Mouse (Mus musculus): ENCODE measurements around the gene Fis1.

Fis1 gene

DNA sequence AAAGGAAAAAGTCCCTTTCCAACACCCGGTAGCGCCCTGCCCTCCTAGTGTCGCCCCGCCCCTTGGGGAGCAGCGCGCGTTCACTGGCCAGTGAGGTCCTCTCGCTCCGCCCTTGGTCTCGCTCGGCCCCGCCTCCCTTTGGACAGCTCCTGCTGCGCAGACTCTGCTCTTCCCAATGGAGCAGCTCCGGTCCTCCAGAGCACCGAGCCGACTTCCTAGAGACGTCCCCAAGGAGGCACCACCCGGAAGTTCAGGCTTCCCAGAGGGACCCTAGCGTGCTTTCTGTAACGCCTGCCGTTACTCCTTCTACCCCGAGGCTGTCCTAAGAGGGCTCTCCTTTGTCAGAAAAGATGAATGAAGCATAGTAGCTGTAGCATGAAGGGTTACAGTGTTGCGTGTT is at the start of gene Fis1:
Fis1 (plus strand) TSS at position 261 of the 400 bp plus-strand sequence.
- in situ Hi-C loops (cut with MboI; ENCODE audit: low sequenced_read_pairs) = no loop called here

DNA sequence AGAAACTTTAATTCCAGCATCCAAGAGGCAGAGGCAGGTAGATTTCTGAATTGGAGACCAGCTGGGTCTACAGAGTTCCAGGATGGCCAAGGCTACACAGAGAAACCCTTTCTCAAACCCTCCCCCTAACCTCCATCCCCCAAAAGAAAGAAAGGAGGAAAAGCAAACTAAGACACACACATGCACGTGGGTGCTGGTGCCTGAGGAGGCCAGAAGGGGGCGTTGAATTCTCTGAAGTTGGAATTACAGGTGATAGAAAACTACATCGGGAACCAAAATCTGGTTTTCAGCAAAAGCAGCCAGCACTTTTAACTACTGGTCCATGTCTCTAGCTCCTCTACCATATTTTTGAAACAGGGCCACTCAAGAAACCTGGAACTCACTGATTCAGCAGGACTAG is 48.5 kb upstream of the Fis1 start:
- in situ Hi-C loops (cut with MboI; ENCODE audit: low sequenced_read_pairs) = no loop called here

DNA sequence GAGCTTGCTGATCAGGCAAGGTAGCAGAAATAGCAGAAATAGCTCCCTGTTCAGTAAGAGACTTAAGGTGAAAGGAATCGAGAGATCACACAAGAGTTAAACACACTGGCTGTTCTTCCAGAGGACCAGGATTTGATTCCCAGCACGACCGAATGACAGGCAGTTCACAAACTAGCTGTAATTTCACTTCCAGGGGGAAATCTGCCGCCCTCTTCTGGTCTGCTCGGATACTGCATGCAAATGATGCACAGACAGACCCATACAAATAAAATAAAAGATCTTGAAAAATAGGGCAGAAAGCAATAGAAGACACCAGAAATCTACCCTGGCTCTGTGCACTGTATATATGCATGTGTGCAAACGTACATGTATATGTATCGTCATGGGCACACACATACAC is 47.4 kb upstream of the Fis1 start:
- in situ Hi-C loops (cut with MboI; ENCODE audit: low sequenced_read_pairs) = no loop called here

DNA sequence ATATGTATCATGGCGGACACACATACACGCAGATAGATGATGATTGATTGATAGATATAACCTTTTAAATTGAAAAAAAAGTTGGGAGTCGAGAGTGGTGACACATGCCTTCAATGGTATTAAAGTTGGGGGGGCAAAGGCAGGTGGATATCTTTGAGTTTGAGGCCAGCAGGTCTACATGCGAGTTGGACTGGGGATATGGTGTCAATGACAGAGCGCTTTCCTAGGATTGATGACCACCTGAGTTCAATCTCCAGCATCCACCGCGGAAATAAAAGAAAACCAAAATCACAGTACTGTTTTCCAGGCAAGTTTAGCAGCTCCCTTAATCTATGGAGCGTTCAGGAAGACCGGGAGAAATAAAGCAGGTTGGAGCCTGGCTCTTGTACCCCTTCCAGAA is 45.5 kb upstream of the Fis1 start:
- in situ Hi-C loops (cut with MboI; ENCODE audit: low sequenced_read_pairs) = no loop called here

DNA sequence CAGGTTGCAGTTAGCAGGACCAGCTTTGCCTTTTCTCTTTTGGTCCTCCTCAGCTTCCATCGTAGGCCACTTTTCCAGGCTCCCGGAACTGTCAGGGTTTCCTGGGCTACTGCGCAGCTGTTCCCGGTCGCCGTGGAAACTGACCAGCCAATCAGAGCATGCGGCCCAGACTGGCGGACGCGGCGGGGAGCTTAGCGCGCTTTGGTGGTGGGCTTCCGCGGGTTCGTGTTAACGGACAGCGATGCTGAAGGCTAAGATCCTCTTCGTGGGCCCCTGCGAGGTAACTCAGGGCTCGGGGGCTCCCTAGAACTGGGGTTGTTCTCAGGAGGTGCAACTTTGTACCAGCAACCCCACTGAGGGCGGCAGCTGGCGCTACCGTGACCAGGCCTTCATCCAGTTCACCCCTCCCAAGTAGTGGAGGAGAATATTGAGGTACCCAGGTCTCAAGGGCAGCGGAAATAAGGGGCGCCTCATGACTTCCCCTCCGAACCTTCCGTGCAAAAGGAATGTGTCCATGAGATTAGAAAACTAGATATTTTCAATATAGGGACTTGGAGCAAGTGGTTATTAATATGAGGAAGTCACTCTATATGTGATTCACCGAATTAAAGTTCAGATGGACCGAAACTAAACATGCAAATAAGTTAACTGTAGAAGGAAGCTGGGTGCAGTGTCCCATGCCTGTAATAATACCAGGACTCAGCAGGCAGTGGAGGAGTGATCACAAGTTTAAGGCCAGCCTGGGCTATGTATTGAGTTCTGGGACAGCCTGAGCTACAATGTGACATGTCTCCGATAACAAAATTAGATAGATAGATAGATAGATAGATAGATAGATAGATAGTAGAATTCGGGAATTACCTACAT is 44.9 kb upstream of the Fis1 start, which contains the start of gene Ift22:
Ift22 (plus strand) TSS at position 160 of the 867 bp plus-strand sequence.
- in situ Hi-C loops (cut with MboI; ENCODE audit: low sequenced_read_pairs) = no loop called here

DNA sequence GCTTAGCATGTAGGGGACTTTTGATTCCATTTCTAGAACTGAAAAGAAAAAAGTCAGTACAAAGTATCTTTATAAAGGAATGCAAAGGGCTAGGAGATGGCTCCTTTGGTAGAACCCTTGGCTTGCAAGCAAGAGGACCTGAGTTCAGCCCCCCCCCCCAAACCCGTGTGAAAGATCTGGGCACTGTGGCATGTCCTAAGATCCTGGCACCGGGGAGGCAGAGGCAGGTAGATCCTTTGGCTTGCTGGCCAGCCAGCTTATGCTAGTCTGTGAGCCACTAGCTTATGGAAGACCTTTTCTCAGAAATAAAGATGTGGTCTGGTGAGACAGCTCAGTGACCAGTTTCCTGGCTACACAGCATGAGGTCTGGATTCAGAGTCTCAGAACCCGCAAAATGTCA is 38.9 kb upstream of the Fis1 start:
- in situ Hi-C loops (cut with MboI; ENCODE audit: low sequenced_read_pairs) = no loop called here

DNA sequence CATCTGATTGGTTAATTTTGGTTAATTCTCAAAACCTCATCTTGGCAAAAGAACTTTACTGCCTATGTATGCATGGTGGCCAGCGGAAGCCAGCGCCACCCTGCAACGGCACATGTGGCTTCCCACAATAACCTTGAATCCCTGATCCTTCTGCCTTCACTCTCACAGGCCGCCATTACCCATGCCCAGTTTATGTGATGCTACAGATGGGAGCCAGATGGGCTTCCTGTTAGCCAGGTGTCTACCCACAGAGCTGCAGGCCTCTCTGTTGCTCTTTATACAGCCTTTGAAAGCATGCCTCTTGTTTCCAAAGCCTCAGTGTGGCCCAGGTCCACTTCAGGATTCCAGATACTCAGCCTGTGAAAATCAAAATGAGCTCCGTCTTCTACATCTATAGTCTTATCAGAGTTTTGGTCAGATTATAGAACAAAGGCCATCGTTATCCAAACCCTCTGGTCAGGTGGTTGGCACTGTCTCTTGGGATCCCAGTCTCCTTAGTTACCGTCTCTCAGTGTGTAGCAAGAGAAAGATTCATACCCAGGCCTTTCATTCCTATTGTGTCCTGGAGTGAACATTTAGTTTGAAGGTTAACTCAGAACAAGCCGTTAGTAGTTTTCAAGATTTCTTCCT is 35.3 kb upstream of the Fis1 start:
- in situ Hi-C loops (cut with MboI; ENCODE audit: low sequenced_read_pairs) = no loop called here

DNA sequence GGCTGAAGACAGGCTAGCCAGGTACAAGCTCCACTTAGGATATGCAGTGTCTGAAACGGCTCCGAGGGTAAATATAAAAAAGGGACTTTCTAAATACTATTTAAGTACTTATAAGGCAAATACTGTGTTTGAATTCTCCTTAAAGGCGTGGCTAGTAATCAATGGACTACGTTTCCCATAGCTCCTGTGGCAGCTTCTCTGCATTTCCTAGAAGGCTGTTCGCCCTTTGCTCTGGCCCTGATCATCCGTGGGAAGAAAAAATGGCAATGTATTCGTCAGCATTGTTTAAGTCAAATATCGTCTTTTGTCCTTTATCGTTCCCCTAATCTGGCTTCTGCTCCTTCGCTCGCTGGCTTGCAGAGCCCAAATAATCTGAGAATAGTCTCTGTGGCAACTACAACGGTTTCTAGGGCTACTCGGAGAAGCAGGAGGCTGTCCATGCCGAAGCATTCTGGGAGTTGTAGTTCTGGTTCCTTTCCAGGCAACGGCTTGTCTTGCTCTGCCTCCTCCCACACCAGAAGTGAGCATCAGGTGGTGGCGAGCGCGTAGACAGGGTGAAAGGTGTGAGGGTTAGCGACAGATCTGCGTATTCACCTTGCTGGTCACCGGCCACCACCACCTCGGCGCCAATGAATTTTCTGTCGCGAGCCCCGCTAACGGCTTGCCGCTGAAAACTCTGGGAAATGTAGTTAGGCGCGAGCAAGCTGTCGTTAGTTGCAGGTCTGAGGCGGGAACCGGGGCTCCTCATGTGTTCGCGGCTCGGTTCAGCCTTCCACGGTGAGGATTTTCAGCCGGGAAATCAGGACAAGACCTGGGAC is 34.2 kb upstream of the Fis1 start:
- in situ Hi-C loops (cut with MboI; ENCODE audit: low sequenced_read_pairs) = no loop called here

DNA sequence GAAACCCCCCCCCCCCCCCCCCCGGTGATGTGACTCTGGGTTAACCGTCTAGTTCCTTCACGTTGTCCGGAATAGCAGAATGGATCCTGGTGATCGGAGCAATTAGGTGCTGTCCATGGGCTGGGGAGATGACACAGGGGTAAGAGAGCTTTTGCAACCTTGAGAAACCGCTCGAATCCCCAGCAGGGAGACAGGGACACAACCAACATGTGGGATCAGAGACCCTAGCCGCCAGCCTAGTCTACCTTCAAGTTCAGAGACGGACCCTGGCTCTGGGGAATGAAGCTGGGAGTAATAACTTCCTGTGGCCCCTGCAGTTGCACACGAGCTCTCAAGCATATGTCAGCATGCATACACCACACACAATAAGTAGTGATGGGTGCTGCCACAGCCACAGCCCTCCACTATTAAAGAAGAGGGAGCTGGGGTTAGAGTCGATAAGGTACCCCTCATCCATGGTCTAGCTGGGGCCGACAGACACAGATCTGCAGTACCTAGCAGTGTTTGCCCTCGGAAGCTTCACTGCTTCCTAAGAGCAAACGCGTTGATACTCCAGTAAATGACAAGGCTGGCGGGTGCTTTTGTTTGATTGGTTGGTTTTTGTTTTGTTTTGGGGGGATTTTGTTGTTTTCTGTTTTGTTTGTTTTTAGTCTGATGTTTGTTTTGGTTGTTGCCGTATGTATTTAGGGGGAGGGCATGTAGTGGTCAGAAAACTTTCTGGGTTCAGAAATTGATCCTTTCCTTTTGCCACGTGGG is 33.4 kb upstream of the Fis1 start:
- in situ Hi-C loops (cut with MboI; ENCODE audit: low sequenced_read_pairs) = loop anchor here (10.0 kb wide), 1 partner anchor 185 kb away; no protein-coding TSS in a partner anchor

DNA sequence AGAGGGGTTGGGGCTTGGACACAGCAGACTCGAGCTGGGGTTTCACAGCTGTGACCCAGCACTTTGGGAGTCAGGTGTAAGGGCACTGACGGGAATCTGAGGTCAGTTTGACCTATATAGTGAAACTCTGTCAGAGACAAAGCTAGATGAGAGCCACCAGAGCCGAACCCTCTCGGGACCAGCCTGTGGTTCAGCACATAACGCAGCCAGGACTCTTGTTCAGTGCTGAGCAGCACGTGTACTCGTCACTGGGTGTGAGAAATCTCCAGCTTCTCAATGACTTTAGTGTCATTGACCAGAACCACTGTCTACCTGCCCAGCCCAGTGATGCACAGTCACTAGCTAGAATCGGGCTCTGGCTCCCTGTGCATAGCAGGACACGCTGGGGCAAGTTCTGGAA is 30.2 kb upstream of the Fis1 start:
- in situ Hi-C loops (cut with MboI; ENCODE audit: low sequenced_read_pairs) = loop anchor here (10.0 kb wide), 1 partner anchor 182 kb away; no protein-coding TSS in a partner anchor

DNA sequence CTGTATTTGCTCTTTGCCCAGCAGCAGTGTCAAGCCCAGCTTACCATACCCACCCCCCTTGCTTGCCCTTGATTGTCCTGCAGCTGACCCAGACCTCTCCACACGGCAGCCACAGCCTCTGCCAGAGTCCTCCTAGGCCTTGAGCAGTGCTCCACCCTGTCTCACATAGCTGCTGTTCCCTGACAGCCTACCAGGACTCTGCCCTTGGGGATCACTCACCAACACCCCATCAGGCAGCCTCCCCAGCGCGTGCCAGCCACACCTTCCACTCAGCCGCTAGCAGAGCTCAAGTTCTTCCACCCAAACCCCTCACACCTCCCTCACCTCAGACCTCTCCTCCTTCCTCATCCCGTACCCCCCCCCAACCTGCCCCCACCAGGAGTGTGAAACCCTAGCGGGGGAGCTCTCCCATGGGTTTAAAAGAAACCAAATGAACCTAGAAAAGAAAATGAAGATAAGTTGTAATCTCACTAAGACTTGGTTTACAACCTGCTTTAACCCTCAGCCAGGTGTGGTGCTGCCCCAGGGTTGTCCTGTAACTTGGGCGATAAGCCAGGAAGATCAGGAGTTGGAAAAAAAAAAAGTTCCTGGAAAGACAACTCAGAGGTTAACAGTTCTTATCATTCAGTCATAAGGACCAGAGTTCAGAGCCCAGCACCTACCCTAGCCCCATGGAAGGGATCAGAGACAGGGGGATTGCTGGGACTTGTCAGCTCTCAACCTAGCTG is 29.2 kb upstream of the Fis1 start:
- in situ Hi-C loops (cut with MboI; ENCODE audit: low sequenced_read_pairs) = loop anchor here (10.0 kb wide), 1 partner anchor 181 kb away; no protein-coding TSS in a partner anchor

DNA sequence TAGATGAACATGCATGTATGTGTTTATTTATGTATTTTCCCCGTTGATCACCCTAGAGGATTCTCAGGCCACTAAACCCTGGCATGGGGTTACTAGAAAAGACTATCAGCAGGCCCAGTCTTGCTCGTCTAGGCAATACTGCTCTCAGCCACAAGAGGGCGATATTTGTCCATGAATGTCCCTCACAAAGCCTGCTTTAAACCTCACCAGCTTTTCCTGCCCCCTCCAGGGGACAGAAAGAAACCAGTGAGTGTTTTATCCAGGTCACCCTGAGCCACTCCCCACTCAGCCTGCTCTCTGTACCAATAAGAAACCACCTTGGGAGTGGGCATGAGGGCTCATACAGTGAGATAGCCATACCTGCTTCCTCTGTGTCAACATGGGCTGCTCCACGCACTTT is 24.0 kb upstream of the Fis1 start:
- in situ Hi-C loops (cut with MboI; ENCODE audit: low sequenced_read_pairs) = loop anchor here (10.0 kb wide), 1 partner anchor 176 kb away; no protein-coding TSS in a partner anchor

DNA sequence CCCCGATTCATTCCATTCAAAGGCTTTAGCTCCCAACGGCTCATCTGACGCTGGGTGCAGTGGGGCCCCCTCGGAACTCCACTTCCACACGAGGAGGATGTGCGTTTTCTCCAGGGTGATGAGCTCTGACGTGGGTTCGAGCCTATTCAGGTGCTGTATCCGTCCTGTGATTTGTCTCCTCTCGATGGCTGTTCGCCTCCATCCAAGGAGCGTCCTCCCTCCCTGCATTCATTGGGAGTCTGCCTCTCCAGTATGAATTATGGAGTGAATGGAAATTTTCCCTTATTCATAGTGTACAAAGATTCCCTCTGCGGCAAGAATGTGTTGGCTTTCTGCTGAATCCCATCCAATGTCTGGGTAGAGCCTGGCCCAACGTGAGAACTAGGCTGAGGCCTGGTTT is 21.2 kb upstream of the Fis1 start:
- in situ Hi-C loops (cut with MboI; ENCODE audit: low sequenced_read_pairs) = no loop called here

DNA sequence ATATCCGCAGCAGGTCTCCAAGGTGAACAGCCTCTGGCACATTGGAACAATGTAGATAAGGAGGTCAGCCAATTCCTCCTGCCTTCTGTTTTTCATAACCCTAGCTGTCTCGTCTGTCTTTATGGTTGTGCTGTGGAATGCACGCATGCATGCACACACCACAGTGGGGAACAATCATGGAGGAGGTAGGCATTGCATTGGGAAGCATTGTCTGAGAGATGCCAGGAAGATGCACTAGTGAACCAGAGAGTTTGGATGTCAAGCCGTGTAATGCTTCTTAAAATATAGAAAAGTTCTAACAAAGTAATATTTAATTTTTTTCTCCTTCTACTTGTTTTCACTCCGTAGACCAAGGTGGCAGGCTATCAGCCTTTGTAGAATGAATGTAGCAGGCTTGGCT is 20.1 kb upstream of the Fis1 start:
- in situ Hi-C loops (cut with MboI; ENCODE audit: low sequenced_read_pairs) = no loop called here

DNA sequence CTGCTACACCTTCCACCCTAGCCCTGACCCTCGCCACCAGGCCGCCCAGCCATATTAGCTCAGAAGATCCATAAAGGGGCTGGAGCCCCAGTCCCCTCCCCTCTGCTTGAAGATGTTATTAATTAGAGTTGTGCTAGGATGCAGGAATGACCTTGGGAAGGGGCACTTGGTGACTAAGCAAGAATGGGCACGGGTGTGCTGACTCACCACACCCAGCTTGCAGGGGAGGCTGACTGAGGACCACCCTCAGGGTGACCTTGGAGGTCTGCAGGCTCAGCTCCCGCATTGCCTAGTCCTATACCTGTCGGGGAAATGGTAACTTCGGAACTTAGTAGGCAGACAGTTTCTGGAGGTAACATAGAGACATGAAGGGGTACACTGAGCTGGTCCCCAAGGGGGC is 19.1 kb upstream of the Fis1 start:
- in situ Hi-C loops (cut with MboI; ENCODE audit: low sequenced_read_pairs) = no loop called here

DNA sequence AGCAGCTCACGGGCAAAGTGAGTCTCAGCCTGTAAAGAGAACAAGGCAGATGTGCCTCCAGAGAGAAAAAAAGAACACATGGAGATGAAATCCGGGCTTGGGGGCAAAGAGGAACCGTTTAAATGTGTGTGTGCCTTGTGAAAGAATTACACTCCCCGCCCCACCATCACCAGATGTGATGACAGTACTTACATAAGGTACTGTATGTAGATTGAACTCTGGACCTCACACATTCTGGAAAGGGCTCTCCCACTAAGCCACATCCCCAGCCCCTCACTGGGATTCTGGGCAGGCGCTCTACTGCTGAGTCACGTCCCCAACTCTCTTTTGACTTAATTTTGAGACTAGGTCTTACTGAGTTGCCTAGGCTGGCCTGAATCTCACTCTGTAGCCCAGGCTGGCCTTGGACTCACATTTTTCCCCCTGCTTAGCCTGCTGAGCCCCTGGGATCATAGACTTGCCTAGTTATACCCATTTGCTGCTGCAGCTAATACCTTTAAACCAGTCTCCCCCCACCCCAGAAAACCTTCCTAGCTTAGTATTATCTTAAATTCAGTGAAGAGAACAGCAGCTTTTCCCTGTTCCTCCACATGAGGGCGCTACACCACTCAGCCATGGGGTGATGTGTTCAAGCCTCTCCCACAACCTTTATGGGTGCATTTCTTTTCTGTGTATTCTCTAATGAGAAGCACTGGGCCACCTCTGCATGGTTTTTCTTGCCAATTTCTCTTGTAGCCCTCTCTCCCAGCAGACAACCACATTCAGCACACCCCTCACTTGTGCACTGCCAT is 17.0 kb upstream of the Fis1 start:
- in situ Hi-C loops (cut with MboI; ENCODE audit: low sequenced_read_pairs) = no loop called here

DNA sequence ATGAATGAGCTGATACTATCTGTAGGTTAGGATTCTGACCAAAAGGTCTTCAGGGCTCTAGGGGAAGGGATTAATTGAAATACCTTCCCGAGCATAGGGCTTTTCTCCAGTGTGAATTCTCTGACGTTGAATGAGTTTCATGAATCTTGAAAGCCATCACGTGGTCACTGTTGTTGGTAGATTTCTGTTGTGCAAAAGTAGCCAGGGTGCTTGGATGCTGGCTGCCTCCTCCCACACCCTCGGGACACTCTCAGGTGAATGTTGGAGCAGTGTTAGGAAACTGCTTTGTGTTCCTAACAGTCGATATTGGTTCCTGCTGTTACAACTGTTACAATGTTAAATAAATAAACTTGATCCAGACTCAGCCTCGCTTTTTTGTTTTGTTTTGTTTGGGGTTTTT is 16.3 kb upstream of the Fis1 start:
- in situ Hi-C loops (cut with MboI; ENCODE audit: low sequenced_read_pairs) = no loop called here

DNA sequence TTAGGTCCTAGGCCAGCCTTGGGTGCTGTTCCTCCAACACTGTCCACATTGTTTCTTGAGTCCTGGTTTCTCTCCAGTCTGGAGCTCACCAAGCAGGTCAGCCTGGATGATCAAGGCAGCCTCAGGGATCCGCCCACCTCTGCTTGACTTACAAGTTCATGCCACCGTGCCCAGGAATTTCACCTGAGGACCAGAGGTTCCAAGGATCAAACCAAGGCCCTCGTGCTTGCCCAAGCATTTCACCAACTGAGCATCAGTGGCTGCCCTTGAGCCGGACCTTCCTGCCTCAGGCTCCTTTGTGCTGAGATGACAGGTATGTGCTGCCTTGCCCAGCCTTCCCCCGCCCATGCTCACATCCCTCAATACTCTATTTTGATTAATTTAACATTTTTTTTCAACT is 15.5 kb upstream of the Fis1 start:
- in situ Hi-C loops (cut with MboI; ENCODE audit: low sequenced_read_pairs) = no loop called here

DNA sequence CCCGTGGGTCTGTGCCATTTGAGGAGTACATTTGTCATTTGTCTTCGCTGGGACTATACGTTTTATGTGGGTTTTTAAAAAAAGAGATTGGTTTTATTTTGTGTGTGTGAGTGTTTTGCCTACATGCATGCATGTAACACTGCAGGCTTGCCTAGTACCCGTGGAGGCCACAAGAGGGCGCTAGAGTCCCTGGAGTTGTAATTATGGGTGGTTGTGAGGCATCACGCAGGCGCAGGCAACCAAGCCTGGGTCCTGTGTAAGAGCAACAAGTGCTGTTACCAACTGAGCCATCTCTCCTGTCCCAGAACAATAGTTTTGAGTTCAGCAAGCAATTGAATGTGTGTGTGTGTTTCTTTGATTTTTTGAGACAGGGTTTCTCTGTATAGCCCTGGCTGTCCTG is 13.8 kb upstream of the Fis1 start:
- in situ Hi-C loops (cut with MboI; ENCODE audit: low sequenced_read_pairs) = no loop called here

All from CH12F3 (cell line).